Mouse (Mus musculus): ENCODE data around the gene 2310033P09Rik. TPM values are rescaled to one million over a fixed set of nuclear protein-coding genes. Genes with fewer than 3 reads are reported as not detected.

2310033P09Rik gene
- polyA plus RNA-seq, 1 experiment from 2014 or later = 36.6 TPM

- peaks cover 2% of the 10 kb centered on the region; the same call in 1 of the 2 replicates for H3K27me3 ChIP-seq (ENCODE audit: control insufficient read depth, insufficient read depth, low read length)
- ATAC-seq (replicated peaks; ENCODE audit: low FRiP score) = no peak
- no peak for DNase-seq (ENCODE audit: low spot score)
- WGBS = 61% methylated on average over 6 of the region's 6 CpGs
- H3K4me2 ChIP-seq (ENCODE audit: low read depth, low read length, severe bottlenecking) = no peak overlapping the region
- H3K27ac ChIP-seq (ENCODE audit: low read depth, low read length) = no peak overlapping the region
- H3K36me3 ChIP-seq (ENCODE audit: control insufficient read depth, insufficient read depth, low read length) = no peaks in the 10 kb centered on the region
- peaks cover 7% of the 10 kb centered on the region; the same call in 1 of the 2 replicates for H3K4me1 ChIP-seq (replicated peaks; ENCODE audit: control insufficient read depth, insufficient read depth, low read length)
- no peaks in the 10 kb centered on the region for H3K9me3 ChIP-seq (ENCODE audit: control insufficient read depth, low read length)
- no peak overlapping the region for H3K9ac ChIP-seq (ENCODE audit: low read length)
- H3K4me3 ChIP-seq (ENCODE audit: low read depth, low read length) = no peak overlapping the region
Measured at GRCm38 (mm10) chr11:59243856-59244255, 35.7 kb downstream of the 2310033P09Rik start.

DNA sequence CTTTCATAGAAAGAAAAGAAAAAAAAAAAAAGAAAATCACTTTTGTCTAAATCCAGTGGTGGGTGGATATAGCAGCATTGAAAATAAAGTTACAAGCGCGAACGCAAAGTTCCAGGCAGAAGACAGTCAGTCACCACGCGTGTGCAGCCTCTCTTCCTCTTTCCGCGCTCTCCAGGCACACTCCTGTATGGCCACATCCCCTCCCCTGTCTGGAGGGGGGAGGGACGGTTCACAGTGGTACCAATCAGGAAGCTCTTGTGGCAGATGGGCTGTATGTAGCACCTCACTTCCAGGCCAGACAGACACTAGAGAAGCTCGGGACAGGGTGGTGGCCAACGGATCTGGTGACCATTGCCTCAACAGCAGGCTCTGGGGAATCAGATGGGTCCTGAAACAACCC, 40.0 kb downstream of the 2310033P09Rik start:
- Histone ChIP-seq H3K4me1 (replicated peaks; ENCODE audit: control insufficient read depth, insufficient read depth, low read length) (no peaks in the 10 kb centered on the region), H3K36me3 (ENCODE audit: control insufficient read depth, insufficient read depth, low read length) (no peaks in the 10 kb centered on the region), H3K9ac (ENCODE audit: low read length) (no peak overlapping the region), H3K4me2 (ENCODE audit: low read depth, low read length, severe bottlenecking) (no peak overlapping the region), H3K9me3 (ENCODE audit: control insufficient read depth, low read length) (no peaks in the 10 kb centered on the region), H3K27me3 (ENCODE audit: control insufficient read depth, insufficient read depth, low read length) (no peaks in the 10 kb centered on the region; the same call in 1 of the 2 replicates), H3K27ac (ENCODE audit: low read depth, low read length) (no peak overlapping the region), H3K4me3 (ENCODE audit: low read depth, low read length) (no peak overlapping the region)
- DNase-seq (ENCODE audit: low spot score) (no peak), ATAC-seq (replicated peaks; ENCODE audit: low FRiP score) (no peak)
- WGBS = 73% methylated on average over 10 of the region's 10 CpGs

- Histone ChIP-seq H3K27me3 (ENCODE audit: control insufficient read depth, insufficient read depth, low read length) (peaks cover 3% of the 10 kb centered on the region; the same call in 1 of the 2 replicates), H3K36me3 (ENCODE audit: control insufficient read depth, insufficient read depth, low read length) (no peaks in the 10 kb centered on the region), H3K27ac (ENCODE audit: low read depth, low read length) (no peak overlapping the region), H3K4me1 (replicated peaks; ENCODE audit: control insufficient read depth, insufficient read depth, low read length) (peaks cover 12% of the 10 kb centered on the region; the same call in 1 of the 2 replicates), H3K9ac (ENCODE audit: low read length) (no peak overlapping the region), H3K9me3 (ENCODE audit: control insufficient read depth, low read length) (no peaks in the 10 kb centered on the region), H3K4me2 (ENCODE audit: low read depth, low read length, severe bottlenecking) (no peak overlapping the region), H3K4me3 (ENCODE audit: low read depth, low read length) (no peak overlapping the region)
- DNase-seq (ENCODE audit: low spot score) = no peak
- ATAC-seq (replicated peaks; ENCODE audit: low FRiP score) = no peak
- 84% methylated on average over 7 of the region's 7 CpGs for WGBS
Measured at GRCm38 (mm10) chr11:59259647-59260046, 51.5 kb downstream of the 2310033P09Rik start.

Other genes starting within 250 kb of the 2310033P09Rik start
- gene Trim11, start 230.2 kb upstream of the 2310033P09Rik start, polyA plus RNA-seq (2014; fragmentation: Nextera tagmentation; extraction: Ambion mirVana) = 17.3 and 20.5 TPM in 2 replicates
- gene Obscn, start 71.9 kb upstream of the 2310033P09Rik start, polyA plus RNA-seq (2014; fragmentation: Nextera tagmentation; extraction: Ambion mirVana) = 0.04 and 0.07 TPM in 2 replicates
- gene Iba57, start 44.6 kb upstream of the 2310033P09Rik start, polyA plus RNA-seq (2014; fragmentation: Nextera tagmentation; extraction: Ambion mirVana) = 2.4 and 3.2 TPM in 2 replicates
- gene Gjc2, start 25.1 kb upstream of the 2310033P09Rik start, polyA plus RNA-seq (2014; fragmentation: Nextera tagmentation; extraction: Ambion mirVana) = 0.08 TPM in 1 of 2 replicates, not detected in the other
- 90.3 and 95.7 TPM in 2 replicates for gene Guk1, start 16.1 kb upstream of the 2310033P09Rik start, polyA plus RNA-seq (2014; fragmentation: Nextera tagmentation; extraction: Ambion mirVana)
- gene Mrpl55, start 5.8 kb upstream of the 2310033P09Rik start, polyA plus RNA-seq (2014; fragmentation: Nextera tagmentation; extraction: Ambion mirVana) = 94.3 and 103 TPM in 2 replicates
- 577 and 597 TPM in 2 replicates for gene Arf1, start 19.9 kb downstream of the 2310033P09Rik start, polyA plus RNA-seq (2014; fragmentation: Nextera tagmentation; extraction: Ambion mirVana)
- gene Wnt3a, start 82.4 kb downstream of the 2310033P09Rik start, polyA plus RNA-seq (2014; fragmentation: Nextera tagmentation; extraction: Ambion mirVana) = 4.9 and 5.9 TPM in 2 replicates
- gene Wnt9a, start 98.6 kb downstream of the 2310033P09Rik start, polyA plus RNA-seq (2014; fragmentation: Nextera tagmentation; extraction: Ambion mirVana) = 4.3 and 4.7 TPM in 2 replicates
- not detected in 2 replicates for gene Prss38, start 167.3 kb downstream of the 2310033P09Rik start, polyA plus RNA-seq (2014; fragmentation: Nextera tagmentation; extraction: Ambion mirVana)
- 17.8 and 20.5 TPM in 2 replicates for gene Jmjd4, start 241.7 kb downstream of the 2310033P09Rik start, polyA plus RNA-seq (2014; fragmentation: Nextera tagmentation; extraction: Ambion mirVana)
- 130 and 137 TPM in 2 replicates for gene Snap47, start 242.9 kb downstream of the 2310033P09Rik start, polyA plus RNA-seq (2014; fragmentation: Nextera tagmentation; extraction: Ambion mirVana)